Mouse (Mus musculus) hindbrain, postnatal 0 days (tissue): ENCODE results near the gene Chst15. TPM values are rescaled to one million over a fixed set of nuclear protein-coding genes. Genes with fewer than 3 reads are reported as not detected.
A peak's percentile ranks its signal among the peaks of the same experiment; 100 is the strongest.

Experiments used
- ATAC-seq: fragments of 200-750 bp; cut with Nextera tagmentation; 2 replicates; pipeline ENCODE4 v1.8.0; 2017; ENCODE audit warnings: mild to moderate bottlenecking, moderate TSS enrichment, moderate library complexity
- DNase-seq: peaks from one replicate; pipeline ENCODE4 v3.0.0-alpha.2; 2015; ENCODE audit warnings: low spot score
- H3K27ac ChIP-seq: fragments of 300-500 bp; sonication (generic); 2 replicates; pipeline ENCODE4 v1.5.1; 2014; ENCODE audit warnings: mild to moderate bottlenecking
- H3K27me3 ChIP-seq: fragments of 300-500 bp; sonication (generic); 2 replicates; pipeline ENCODE4 v1.6.1; 2014; ENCODE audit warnings: low read length, mixed read lengths; ENCODE audit not compliant: insufficient read depth
- H3K36me3 ChIP-seq: fragments of 300-500 bp; sonication (generic); 2 replicates; pipeline ENCODE4 v1.6.1; 2014; ENCODE audit warnings: low read length, mixed read lengths; ENCODE audit not compliant: insufficient read depth
- H3K4me1 ChIP-seq: fragments of 300-500 bp; sonication (generic); 2 replicates; pipeline ENCODE4 v1.6.1; 2014; ENCODE audit warnings: antibody characterized with exemption, low read length, mixed read lengths; ENCODE audit not compliant: insufficient read depth
- H3K4me2 ChIP-seq: fragments of 300-500 bp; sonication (generic); 2 replicates; pipeline ENCODE4 v1.6.1; 2014; ENCODE audit warnings: low read depth, mild to moderate bottlenecking, low read length, moderate library complexity, mixed read lengths
- H3K4me3 ChIP-seq: fragments of 300-500 bp; sonication (generic); 2 replicates; pipeline ENCODE4 v1.5.1; 2014; ENCODE audit warnings: low read length
- H3K9ac ChIP-seq: fragments of 300-500 bp; sonication (generic); replicated peaks from 2 replicates; pipeline ENCODE4 v1.6.1; 2014; ENCODE audit warnings: mild to moderate bottlenecking, low read length, moderate library complexity, mixed read lengths
- H3K9me3 ChIP-seq: fragments of 300-500 bp; sonication (generic); 2 replicates; pipeline ENCODE4 v1.6.1; 2016; ENCODE audit warnings: low read length, mixed read lengths
- CTCF ChIP-seq: IDR thresholded peaks from 2 replicates; pipeline ENCODE4 v1.5.1; 2016; ENCODE audit warnings: antibody characterized with exemption, control low read depth, low read depth
- WGBS: fragments of 180-500 bp; shearing (Covaris S2); extraction: QIAGEN DNeasy Blood & Tissue Kit; methylation state at CpG from one replicate; pipeline ENCODE4 v1.1.7; 2014; 5-methylcytosine and 5-hydroxymethylcytosine counted together
- polyA plus RNA-seq: library from polyadenylated mRNA; unstranded; fragments of >200 nt; fragmentation: Nextera tagmentation; extraction: Ambion mirVana; gene quantifications from 2 replicates; pipeline ENCODE4 v1.2.1, GENCODE M21; 2015
- total RNA-seq: library from RNA; depleted of rRNA; stranded (reverse); fragments of >200 nt; gene quantifications from 2 replicates; pipeline ENCODE4 v1.2.3, GENCODE M21; 2014

The Chst15 gene
- total and polyA plus RNA-seq, 2 experiments from 2014 or later, result 16.7 to 32.6 TPM

GRCm38 (mm10) chr7:132312396-132312795 lies 4.6 kb downstream of the Chst15 start:
- no peak overlapping the region for H3K4me2 ChIP-seq
- H3K4me1 ChIP-seq, result peaks cover 6% of the 10 kb centered on the region; the same call in 1 of the 2 replicates
- ATAC-seq (no peak), DNase-seq (no peak)
- no peak overlapping the region for H3K4me3 ChIP-seq
- no peak overlapping the region for H3K27ac ChIP-seq
- H3K27me3 ChIP-seq, result no peaks in the 10 kb centered on the region
- WGBS, result 53% methylated on average over 8 of the region's 8 CpGs
- H3K36me3 ChIP-seq, result no peaks in the 10 kb centered on the region
- TF ChIP-seq CTCF, result no peak
- H3K9ac ChIP-seq, result no peak overlapping the region
- no peaks in the 10 kb centered on the region for H3K9me3 ChIP-seq

- 69% methylated on average over 5 of the region's 5 CpGs for WGBS
- DNase-seq (no peak), ATAC-seq (no peak)
- Histone ChIP-seq H3K4me2 (no peak overlapping the region), H3K9me3 (no peaks in the 10 kb centered on the region), H3K4me1 (0 out of 2 replicates have a peak, but pooled peaks cover 4% of the 10 kb centered on the region), H3K27ac (no peak overlapping the region), H3K4me3 (no peak overlapping the region), H3K36me3 (no peaks in the 10 kb centered on the region), H3K9ac (no peak overlapping the region), H3K27me3 (no peaks in the 10 kb centered on the region)
- TF ChIP-seq CTCF, result no peak
Measured at GRCm38 (mm10) chr7:132308537-132309191, 8.4 kb downstream of the Chst15 start.

- Histone ChIP-seq H3K36me3 (no peaks in the 10 kb centered on the region), H3K4me2 (no peak overlapping the region), H3K9ac (no peak overlapping the region), H3K9me3 (no peaks in the 10 kb centered on the region), H3K4me3 (no peak overlapping the region), H3K4me1 (0 out of 2 replicates have a peak, but pooled peaks cover 4% of the 10 kb centered on the region), H3K27me3 (no peaks in the 10 kb centered on the region), H3K27ac (no peak overlapping the region)
- 67% methylated on average over 6 of the region's 6 CpGs for WGBS
- TF ChIP-seq CTCF, result no peak
- ATAC-seq (no peak), DNase-seq (no peak)
Measured at GRCm38 (mm10) chr7:132307722-132308271, 9.2 kb downstream of the Chst15 start.

GRCm38 (mm10) chr7:132306671-132307412 lies 10.2 kb downstream of the Chst15 start:
- no peaks in the 10 kb centered on the region for H3K27me3 ChIP-seq
- H3K9ac ChIP-seq, result no peak overlapping the region
- H3K27ac ChIP-seq, result no peak overlapping the region
- ATAC-seq, result no peak
- 94% methylated on average over 8 of the region's 8 CpGs for WGBS
- TF ChIP-seq CTCF, result no peak
- DNase-seq, result no peak
- H3K4me3 ChIP-seq, result no peak overlapping the region
- H3K4me1 ChIP-seq, result 0 out of 2 replicates have a peak, but pooled peaks cover 8% of the 10 kb centered on the region
- H3K9me3 ChIP-seq, result no peaks in the 10 kb centered on the region
- no peak overlapping the region for H3K4me2 ChIP-seq
- H3K36me3 ChIP-seq, result no peaks in the 10 kb centered on the region

GRCm38 (mm10) chr7:132305492-132306375 lies 11.3 kb downstream of the Chst15 start:
- Histone ChIP-seq H3K4me2 (no peak overlapping the region), H3K27me3 (no peaks in the 10 kb centered on the region), H3K9me3 (no peaks in the 10 kb centered on the region), H3K4me3 (no peak overlapping the region), H3K9ac (no peak overlapping the region), H3K4me1 (0 out of 2 replicates have a peak, but pooled peaks cover 8% of the 10 kb centered on the region), H3K36me3 (no peaks in the 10 kb centered on the region), H3K27ac (peak overlapping the region; percentile 11; the same call in 1 of the 2 replicates)
- TF ChIP-seq CTCF, result no peak
- DNase-seq (no peak), ATAC-seq (no peak)
- WGBS, result 79% methylated on average over 5 of the region's 5 CpGs

- DNase-seq, result no peak
- 0 out of 2 replicates have a peak, but pooled peaks cover 8% of the 10 kb centered on the region for H3K4me1 ChIP-seq
- no peak overlapping the region; the same call in 1 of the 2 replicates for H3K27ac ChIP-seq
- no peaks in the 10 kb centered on the region for H3K9me3 ChIP-seq
- WGBS, result 73% methylated on average over 8 of the region's 8 CpGs
- no peak for ATAC-seq
- no peaks in the 10 kb centered on the region for H3K36me3 ChIP-seq
- H3K4me3 ChIP-seq, result no peak overlapping the region
- no peak overlapping the region for H3K4me2 ChIP-seq
- no peak overlapping the region for H3K9ac ChIP-seq
- H3K27me3 ChIP-seq, result no peaks in the 10 kb centered on the region
- TF ChIP-seq CTCF, result no peak
Measured at GRCm38 (mm10) chr7:132304424-132305085, 12.5 kb downstream of the Chst15 start.
